Mouse (Mus musculus) CH12.LX (cell line): ENCODE data around the gene Tbx20. TPM values are rescaled to one million over a fixed set of nuclear protein-coding genes. Genes with fewer than 3 reads are reported as not detected.

Experiments
- DNase-seq: peaks from one replicate; pipeline ENCODE4 v3.0.0-alpha.2; 2013; ENCODE audit errors: extremely low read depth
- H3K27ac ChIP-seq: 2 replicates; pipeline ENCODE4 v1.5.1; 2012; ENCODE audit warnings: low read depth, mild to moderate bottlenecking, control low read depth, moderate library complexity; ENCODE audit not compliant: insufficient read depth
- H3K27me3 ChIP-seq: replicated peaks from 2 replicates; pipeline ENCODE3; 2012; ENCODE audit warnings: inconsistent platforms
- H3K36me3 ChIP-seq, 2 experiments: replicated peaks in 1 of 2; 2 replicates each; pipeline versions ENCODE3 to v1.6.1; 2012; ENCODE audit warnings: inconsistent platforms in 1 of 2, low read length in 1 of 2, mild to moderate bottlenecking in 1 of 2, mixed read lengths in 1 of 2, moderate library complexity in 1 of 2; ENCODE audit not compliant: control insufficient read depth in 1 of 2, insufficient read depth in 1 of 2
- H3K4me1 ChIP-seq, 2 experiments: 2 replicates each; pipeline ENCODE4 v1.6.1; 2012; ENCODE audit warnings: inconsistent platforms in 1 of 2, moderate library complexity in 1 of 2; ENCODE audit not compliant: insufficient read depth in 2 of 2, control insufficient read depth in 1 of 2
- H3K4me2 ChIP-seq: 2 replicates; pipeline ENCODE4 v1.6.1; 2012; ENCODE audit warnings: low read depth, mild to moderate bottlenecking, control low read depth; ENCODE audit not compliant: poor library complexity, insufficient read depth, severe bottlenecking
- H3K4me3 ChIP-seq, 3 experiments: fragments of 150-350 bp in 1 of 3; sonication (generic) in 1 of 3; replicated peaks in 1 of 3; 2 replicates each; pipeline versions ENCODE3 to v1.5.1; 2011 to 2012; ENCODE audit warnings: low read depth in 2 of 3, low read length in 2 of 3, mild to moderate bottlenecking in 2 of 3, moderate library complexity in 2 of 3, control low read depth in 1 of 3, improper control_type of control experiment in 1 of 3, inconsistent platforms in 1 of 3, mixed read lengths in 1 of 3; ENCODE audit not compliant: poor library complexity in 1 of 3
- H3K79me2 ChIP-seq: replicated peaks from 2 replicates; pipeline ENCODE4 v1.6.1; 2012; ENCODE audit warnings: mild to moderate bottlenecking, moderate library complexity; ENCODE audit not compliant: control insufficient read depth, poor library complexity, insufficient read depth, severe bottlenecking; ENCODE audit errors: extremely low read depth
- H3K9ac ChIP-seq: 2 replicates; pipeline ENCODE4 v1.6.1; 2012; ENCODE audit warnings: low read depth, mild to moderate bottlenecking, control low read depth, moderate library complexity; ENCODE audit not compliant: insufficient read depth
- H3K9me3 ChIP-seq: replicated peaks from 2 replicates; pipeline ENCODE3; 2012; ENCODE audit warnings: low read length, inconsistent platforms, mixed read lengths
- CHD1 ChIP-seq: IDR thresholded peaks from 2 replicates; pipeline ENCODE4 v1.6.1; 2012; ENCODE audit warnings: low read depth, low read length, improper control_type of control experiment, inconsistent platforms
- CTCF ChIP-seq, 2 experiments: IDR thresholded peaks in 1 of 2; conservative IDR thresholded peaks in 1 of 2; 2 replicates each; pipeline ENCODE4 v1.5.1; 2011 to 2012; ENCODE audit warnings: low read depth in 2 of 2, low read length in 2 of 2, improper control_type of control experiment in 1 of 2, inconsistent platforms in 1 of 2, mild to moderate bottlenecking in 1 of 2, moderate library complexity in 1 of 2
- ELF1 ChIP-seq: IDR thresholded peaks from 2 replicates; pipeline ENCODE4 v1.6.1; 2014; ENCODE audit warnings: low read depth, mild to moderate bottlenecking, inconsistent platforms, low read length, improper control_type of control experiment
- IRF4 ChIP-seq: IDR thresholded peaks from 2 replicates; pipeline ENCODE4 v1.6.1; 2014; ENCODE audit warnings: low read depth, mild to moderate bottlenecking, inconsistent platforms, low read length, improper control_type of control experiment
- KAT2A ChIP-seq: IDR thresholded peaks from 2 replicates; pipeline ENCODE4 v1.6.1; 2012; ENCODE audit warnings: low read length, improper control_type of control experiment, inconsistent platforms; ENCODE audit not compliant: insufficient replicate concordance
- MEF2A ChIP-seq: IDR thresholded peaks from 2 replicates; pipeline ENCODE4 v1.6.1; 2014; ENCODE audit warnings: low read depth, mild to moderate bottlenecking, inconsistent platforms, low read length, improper control_type of control experiment, borderline replicate concordance
- MXI1 ChIP-seq: IDR thresholded peaks from 2 replicates; pipeline ENCODE4 v1.6.1; 2011; ENCODE audit warnings: mild to moderate bottlenecking, low read depth, low read length, improper control_type of control experiment
- MYC ChIP-seq: IDR thresholded peaks from 2 replicates; pipeline ENCODE4 v1.6.1; 2011; ENCODE audit warnings: low read depth, mild to moderate bottlenecking, improper control_type of control experiment, low read length
- NELFE ChIP-seq: IDR thresholded peaks from 2 replicates; pipeline ENCODE4 v1.6.1; 2011; ENCODE audit warnings: low read depth, low read length, improper control_type of control experiment
- NRF1 ChIP-seq: IDR thresholded peaks from 2 replicates; pipeline ENCODE4 v1.6.1; 2014; ENCODE audit warnings: low read depth, mild to moderate bottlenecking, inconsistent platforms, low read length, improper control_type of control experiment, moderate library complexity
- POLR2AphosphoS2 ChIP-seq: IDR thresholded peaks from 2 replicates; pipeline ENCODE4 v1.6.1; 2011; ENCODE audit warnings: low read depth, low read length, improper control_type of control experiment
- SMC3 ChIP-seq: IDR thresholded peaks from 2 replicates; pipeline ENCODE4 v1.6.1; 2011; ENCODE audit warnings: low read depth, low read length, improper control_type of control experiment
- TCF12 ChIP-seq: IDR thresholded peaks from 2 replicates; pipeline ENCODE4 v1.6.1; 2014; ENCODE audit warnings: low read depth, mild to moderate bottlenecking, inconsistent platforms, low read length, improper control_type of control experiment
- UBTF ChIP-seq: IDR thresholded peaks from 2 replicates; pipeline ENCODE4 v1.6.1; 2012; ENCODE audit warnings: low read depth, mild to moderate bottlenecking, inconsistent platforms, low read length, improper control_type of control experiment, moderate library complexity
- USF1 ChIP-seq: IDR thresholded peaks from 2 replicates; pipeline ENCODE4 v1.6.1; 2014; ENCODE audit warnings: low read depth, mild to moderate bottlenecking, inconsistent platforms, low read length, improper control_type of control experiment
- USF2 ChIP-seq: conservative IDR thresholded peaks from 2 replicates; pipeline ENCODE4 v1.6.1; 2011; ENCODE audit warnings: low read depth, low read length, improper control_type of control experiment
- dilution Hi-C: fragments of 300-500 bp; cut with MboI; formaldehyde crosslinking; loops from 2 replicates; pipeline ENCODE4 v1.14.3; 2020; ENCODE audit warnings: low sequenced_read_pairs; ENCODE audit not compliant: extremely low pct_unique_long_range_greater_than_20kb, extremely low pct_ligation_motif_present
- in situ Hi-C: fragments of 300-500 bp; cut with MboI; formaldehyde crosslinking; loops from 3 replicates; pipeline ENCODE4 v1.14.3; 2019; ENCODE audit warnings: low sequenced_read_pairs, low pct_ligation_motif_present, low pct_unique_long_range_greater_than_20kb, mixed read lengths
- polyA plus RNA-seq: library from polyadenylated mRNA; unstranded; fragments of >175 nt; gene quantifications from 2 replicates; pipeline ENCODE4 v1.2.1, GENCODE M21; 2012; ENCODE audit warnings: low read depth; ENCODE audit not compliant: insufficient read length
- total RNA-seq, 2 experiments: library from RNA; depleted of rRNA; stranded (reverse); fragments of 300-350 nt in 1 of 2; fragments of >200 nt in 1 of 2; gene quantifications; 2 replicates each; pipeline ENCODE4 v1.2.3; 2012 to 2014

Tbx20 gene
- not detected in 2 replicates for total RNA-seq (2012; rRNA removed)
- not detected in 2 replicates for total RNA-seq (2014; rRNA removed)
- not detected in 2 replicates for polyA plus RNA-seq

DNA sequence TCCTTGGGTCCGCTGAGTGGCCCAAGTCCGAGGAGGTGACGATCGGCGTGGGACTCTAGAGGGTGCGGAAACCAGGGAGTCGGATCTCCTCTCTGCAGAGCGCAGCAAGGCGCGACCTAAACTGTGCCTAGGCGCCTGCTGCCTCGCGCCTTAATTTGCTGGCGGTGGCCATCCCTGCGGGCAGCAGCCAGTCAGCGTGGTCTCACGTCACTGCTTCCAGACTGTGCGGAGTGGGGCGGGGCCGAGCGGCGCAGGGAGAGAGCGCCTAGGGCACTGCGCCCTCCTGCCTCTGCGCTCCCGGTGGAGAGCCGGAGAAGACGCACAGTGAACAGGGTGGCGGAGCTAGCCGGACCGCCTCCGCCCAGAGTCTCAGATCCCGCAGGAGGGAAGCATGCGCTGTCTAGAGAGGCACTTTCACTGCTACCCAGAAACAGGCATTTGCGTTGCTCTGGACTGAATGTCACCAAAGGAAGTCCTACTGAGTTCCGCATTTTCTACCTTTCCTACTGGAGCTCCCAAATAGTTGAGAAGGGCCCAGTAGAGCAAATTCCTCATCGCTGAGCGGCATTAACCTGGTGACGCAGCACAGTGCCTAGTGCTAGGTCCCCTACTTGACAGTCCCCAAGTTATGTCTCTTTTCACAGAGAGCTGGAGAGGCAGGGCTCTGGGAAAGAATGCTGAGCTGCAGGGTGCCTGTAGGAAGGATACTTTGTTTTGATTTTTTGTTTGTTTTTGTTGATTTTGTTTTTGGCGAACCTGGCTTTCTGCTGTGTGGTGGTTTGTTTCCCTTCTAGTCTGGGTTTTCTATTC, at the start of gene Tbx20:
Tbx20 (minus strand) TSS at position 144 of the 810 bp plus-strand sequence.
- in situ Hi-C loops, result loop anchor here (25.0 kb wide), 1 partner anchor 263 kb away; no protein-coding TSS in a partner anchor
- H3K9ac ChIP-seq, result no peak within 1 kb of the TSS
- H3K36me3 ChIP-seq, result no peaks in the 10 kb centered on the region
- no peak within 1 kb of the TSS for H3K4me2 ChIP-seq
- no peak for TF ChIP-seq MEF2A
- no peak for TF ChIP-seq TCF12
- TF ChIP-seq KAT2A, result no peak
- no peak for TF ChIP-seq CHD1
- TF ChIP-seq MXI1, result no peak
- no peak for TF ChIP-seq UBTF
- TF ChIP-seq NRF1, result no peak
- no peak for TF ChIP-seq USF2
- TF ChIP-seq NELFE, result no peak
- TF ChIP-seq USF1, result no peak
- TF ChIP-seq SMC3, result no peak
- no peak for TF ChIP-seq IRF4
- TF ChIP-seq ELF1, result no peak
- no peak for TF ChIP-seq CTCF (conservative IDR thresholded peaks at IDR 0.05 in 1 of 2, IDR thresholded peaks at IDR 0.05 in 1 of 2; ENCODE audit: low read depth in 2 of 2, low read length in 2 of 2)
- TF ChIP-seq, all 38 proteins: peak for 0
- Histone ChIP-seq H3K4me3 (no peak within 1 kb of the TSS), H3K27me3 (no peaks in the 10 kb centered on the region), H3K27ac (no peak within 1 kb of the TSS), H3K79me2 (no peaks in the 10 kb centered on the region), H3K9me3 (no peaks in the 10 kb centered on the region), H3K4me1 (0 out of 4 replicates have a peak, but pooled peaks cover 0 to 2% of the 10 kb centered on the region in 2 experiments)
- dilution Hi-C loops, result no loop called here
- no peak for DNase-seq

DNA sequence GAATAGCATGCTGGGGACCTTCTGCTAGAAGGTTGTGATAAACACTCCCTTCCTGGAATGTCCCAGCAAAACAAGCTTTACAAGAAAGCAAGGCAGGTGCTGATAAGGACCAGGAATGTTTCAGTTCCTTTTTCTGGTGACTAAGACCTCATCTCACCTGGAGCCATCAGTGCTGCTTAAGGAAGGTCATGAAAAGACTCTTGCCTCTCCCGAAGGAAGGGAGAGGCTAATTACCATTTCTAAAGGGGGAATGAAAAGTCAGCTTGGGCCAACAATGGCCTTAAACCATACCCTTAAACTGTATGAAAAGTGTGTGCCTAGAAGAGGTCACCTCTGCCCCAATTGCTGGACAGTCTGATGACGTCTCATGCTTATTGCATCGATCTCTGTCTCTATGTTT, 44.4 kb upstream of the Tbx20 start:
- dilution Hi-C loops, result no loop called here
- Histone ChIP-seq H3K4me1 (peaks cover 0 to 4% of the 10 kb centered on the region in 2 experiments; a peak in 2 of 4 replicates), H3K9ac (no peak overlapping the region), H3K27me3 (no peaks in the 10 kb centered on the region), H3K36me3 (no peaks in the 10 kb centered on the region), H3K9me3 (no peaks in the 10 kb centered on the region), H3K27ac (no peak overlapping the region), H3K4me2 (no peak overlapping the region), H3K4me3 (no peak overlapping the region), H3K79me2 (no peaks in the 10 kb centered on the region)
- TF ChIP-seq MXI1, result no peak
- TF ChIP-seq POLR2AphosphoS2, result no peak
- TF ChIP-seq MYC, result no peak
- TF ChIP-seq USF2, result no peak
- in situ Hi-C loops, result no loop called here
- no peak for DNase-seq
